Mouse (Mus musculus): ENCODE measurements around the gene Cadm1.

Gene Cadm1

GRCm38 (mm10) chr9:47609443-47609842 is 79.5 kb downstream of the Cadm1 start:
- DNase-seq (ENCODE audit: low read depth), result no peak

- no peak for DNase-seq (ENCODE audit: low read depth)
Observed at GRCm38 (mm10) chr9:47610316-47610715, 80.3 kb downstream of the Cadm1 start.

DNA sequence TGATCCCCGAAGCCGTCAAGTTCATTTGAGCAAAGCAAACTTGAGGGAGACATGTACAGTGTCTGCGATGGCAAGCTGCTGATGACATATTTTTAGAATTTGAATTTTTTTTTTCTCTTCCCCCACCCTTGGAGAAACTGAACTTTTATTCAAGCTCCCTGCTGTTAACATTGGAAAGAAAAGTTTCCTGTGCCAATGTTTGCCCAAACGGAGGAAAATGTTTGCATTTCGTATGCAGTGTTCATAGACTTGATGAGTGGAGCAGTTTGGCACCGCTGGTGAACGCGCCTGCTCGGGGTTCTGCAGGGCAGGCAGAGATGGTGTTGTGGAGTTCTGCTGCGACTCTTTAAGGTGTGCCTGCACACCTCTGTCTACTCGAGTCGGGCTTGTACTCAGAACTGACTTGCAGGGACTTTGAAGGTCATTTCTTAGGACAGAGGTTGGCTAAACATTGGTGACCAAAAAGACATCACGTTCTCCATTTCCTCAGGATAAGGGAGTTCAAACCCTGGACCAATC is 83.0 kb downstream of the Cadm1 start:
- no peak for DNase-seq (ENCODE audit: low read depth)

GRCm38 (mm10) chr9:47615049-47615448 is 85.1 kb downstream of the Cadm1 start:
- DNase-seq (ENCODE audit: low read depth), result no peak

DNA sequence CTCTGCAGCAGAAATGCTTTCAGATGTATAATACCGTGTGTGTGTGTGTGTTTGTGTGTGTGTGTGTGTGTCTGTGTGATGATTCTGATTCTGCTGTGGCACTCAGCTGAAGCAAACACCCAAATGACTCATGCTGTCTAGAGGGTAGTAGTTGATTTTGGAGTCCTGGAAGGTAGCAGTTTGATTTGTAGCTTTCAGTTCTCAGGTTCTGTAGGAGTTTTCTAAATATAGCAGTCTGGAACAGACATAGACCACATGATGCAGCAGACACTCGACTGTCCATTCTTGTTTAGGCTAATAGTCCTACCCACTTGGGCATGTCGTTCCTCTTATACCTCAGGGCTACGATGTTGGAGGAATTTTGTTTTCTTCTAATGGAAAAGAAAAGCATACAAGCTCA is 86.4 kb downstream of the Cadm1 start:
- no peak for DNase-seq (ENCODE audit: low read depth)

DNA sequence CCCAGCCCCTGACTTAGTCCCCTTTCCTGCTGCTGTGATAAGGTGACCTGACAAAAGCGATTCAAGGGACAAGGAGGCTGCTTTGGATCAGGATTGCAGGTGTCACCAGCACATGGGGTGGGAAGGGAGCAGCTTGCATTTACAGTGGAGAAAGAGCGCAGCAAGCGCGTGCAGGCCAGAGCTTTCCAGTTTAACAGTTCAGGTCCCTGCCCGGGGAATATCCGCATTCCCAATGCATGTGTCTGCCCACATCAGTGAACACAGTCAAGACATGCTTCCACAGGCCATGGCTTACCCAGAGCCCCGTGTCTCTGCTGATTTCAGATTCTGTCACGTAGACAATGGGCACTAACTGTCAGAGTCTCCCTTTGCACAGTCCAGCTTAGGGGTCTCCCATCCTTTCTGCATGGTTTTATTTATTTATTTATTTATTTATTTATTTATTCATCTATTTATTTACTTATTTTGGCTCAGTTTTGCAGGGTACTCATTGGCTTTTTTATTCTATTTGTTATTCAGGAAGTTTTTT is 89.6 kb downstream of the Cadm1 start:
- no peak for DNase-seq (ENCODE audit: low read depth)

DNA sequence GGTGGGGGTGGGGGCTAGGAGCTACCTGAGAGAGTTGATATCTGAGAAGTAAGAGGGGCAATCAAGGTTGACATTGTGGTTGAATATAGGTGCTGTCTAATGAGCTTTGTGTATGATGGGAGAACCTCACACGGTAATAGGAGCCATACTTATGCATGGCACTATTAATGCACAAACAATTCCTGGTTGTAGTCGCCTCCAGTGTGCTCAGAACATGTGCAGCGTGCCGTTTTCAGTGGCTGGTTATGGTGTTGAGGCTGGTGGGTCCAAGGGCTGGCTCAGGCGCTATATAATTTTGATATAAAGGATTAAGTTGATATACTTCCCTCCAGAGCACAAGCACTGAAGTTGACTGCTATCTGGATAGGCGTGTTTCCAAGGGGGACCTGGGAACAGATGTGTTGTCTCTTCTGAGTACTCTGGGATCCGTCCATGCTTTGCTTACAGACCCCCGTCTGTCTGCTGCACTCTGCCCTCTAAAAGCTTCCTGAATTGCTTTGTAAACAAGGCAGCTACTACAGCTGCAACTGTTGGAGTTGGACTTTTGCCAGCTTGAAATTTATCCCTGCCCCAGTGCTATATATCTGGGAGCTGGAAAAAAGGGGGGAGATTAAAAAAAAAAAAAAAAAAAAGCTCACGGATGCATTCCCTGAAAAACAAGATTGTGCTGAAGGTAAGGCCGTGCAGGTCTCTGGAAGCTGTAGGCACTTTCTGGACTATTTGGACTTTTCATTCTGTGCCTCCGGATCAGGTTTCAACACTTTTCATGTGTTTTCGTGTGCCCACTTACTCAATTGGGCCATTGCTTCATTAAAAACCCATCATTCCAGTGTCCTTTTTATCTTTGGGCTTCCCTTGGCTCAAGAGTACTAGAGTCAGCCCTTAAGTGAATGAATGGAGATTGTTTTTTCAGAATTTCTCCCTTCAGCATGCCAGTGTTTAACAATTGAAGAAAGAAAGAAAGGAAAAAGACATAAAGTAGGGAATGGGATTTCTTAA is 93.8 kb downstream of the Cadm1 start:
- DNase-seq (ENCODE audit: low read depth), result no peak

- no peak for DNase-seq (ENCODE audit: low read depth)
Observed at GRCm38 (mm10) chr9:47624565-47625520, 94.9 kb downstream of the Cadm1 start.

DNA sequence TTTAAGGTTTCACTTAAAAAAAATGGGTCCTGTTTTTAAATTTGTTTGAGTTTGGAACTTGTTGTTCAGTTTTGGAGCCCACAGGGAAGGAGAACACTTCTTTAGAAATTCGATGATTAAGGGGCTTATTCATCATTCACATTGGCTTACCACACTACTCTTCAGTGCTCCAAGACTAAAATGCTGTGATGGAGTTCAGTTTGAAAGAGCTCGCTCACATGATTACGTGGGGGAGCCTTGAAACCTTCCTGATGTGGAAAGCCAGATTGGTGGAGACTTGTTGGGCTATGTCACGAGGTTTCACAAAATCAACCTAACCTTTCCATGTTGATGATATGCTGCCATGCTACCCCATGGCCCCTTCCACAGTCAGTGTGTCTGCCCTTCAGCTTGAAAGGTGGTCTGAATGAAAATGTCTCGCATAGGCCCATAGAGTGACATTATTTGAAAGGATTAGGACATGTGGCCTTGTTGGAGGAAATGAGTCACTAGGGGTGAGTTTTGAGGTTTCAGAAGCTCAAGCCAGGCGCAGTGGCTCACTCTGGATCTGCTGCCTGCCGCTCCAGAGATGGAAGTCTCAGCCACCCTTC is 95.7 kb downstream of the Cadm1 start:
- no peak for DNase-seq (ENCODE audit: low read depth)

- no peak for DNase-seq (ENCODE audit: low read depth)
Observed at GRCm38 (mm10) chr9:47627966-47628365, 98.0 kb downstream of the Cadm1 start.

DNA sequence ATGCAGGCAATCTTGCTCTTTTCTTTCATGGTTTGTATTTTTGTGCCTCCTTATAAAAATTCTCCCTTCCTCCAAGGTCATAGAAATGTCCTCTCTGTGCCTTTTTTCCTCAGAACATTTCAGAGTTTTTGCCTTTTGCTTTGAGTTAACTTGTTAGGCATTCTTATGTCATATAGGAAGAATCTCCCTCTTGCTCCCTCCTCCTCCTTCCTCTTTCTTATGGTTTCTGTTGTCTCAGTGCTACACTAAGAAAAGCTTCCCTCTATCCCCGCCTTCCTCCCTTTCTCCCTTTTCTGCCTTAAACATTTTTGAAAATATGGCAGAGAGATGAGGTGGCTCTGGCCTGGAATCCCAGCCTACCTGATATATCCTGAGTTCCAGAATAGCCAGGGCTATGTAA is 98.6 kb downstream of the Cadm1 start:
- DNase-seq (ENCODE audit: low read depth), result no peak

- DNase-seq (ENCODE audit: low read depth), result no peak
Observed at GRCm38 (mm10) chr9:47634695-47635094, 104.7 kb downstream of the Cadm1 start.

GRCm38 (mm10) chr9:47642663-47643062 is 112.7 kb downstream of the Cadm1 start:
- no peak for DNase-seq (ENCODE audit: low read depth)

DNA sequence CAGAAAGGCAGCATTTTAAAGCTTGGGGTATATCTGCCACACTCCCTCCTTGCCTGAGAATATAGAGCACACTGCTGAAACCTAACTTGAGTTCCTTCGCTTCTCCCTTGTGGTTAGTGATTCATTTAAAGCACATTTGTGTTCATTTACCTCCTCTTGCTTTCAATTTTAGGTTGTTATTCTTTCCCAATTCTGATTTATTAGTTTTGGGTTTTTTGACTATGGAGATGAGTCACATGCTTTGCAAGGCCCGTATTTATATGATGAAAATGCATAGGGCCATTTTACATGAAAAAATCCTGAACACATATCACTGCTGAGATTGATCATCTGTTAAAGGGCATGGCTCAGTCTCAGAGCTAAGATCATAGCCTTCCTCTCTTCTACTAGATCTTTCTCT is 115.1 kb downstream of the Cadm1 start:
- DNase-seq (ENCODE audit: low read depth), result no peak

GRCm38 (mm10) chr9:47651431-47651830 is 121.5 kb downstream of the Cadm1 start:
- no peak for DNase-seq (ENCODE audit: low read depth)

GRCm38 (mm10) chr9:47652203-47652602 is 122.2 kb downstream of the Cadm1 start:
- DNase-seq (ENCODE audit: low read depth), result no peak

GRCm38 (mm10) chr9:47652936-47653335 is 123.0 kb downstream of the Cadm1 start:
- DNase-seq (ENCODE audit: low read depth), result no peak

DNA sequence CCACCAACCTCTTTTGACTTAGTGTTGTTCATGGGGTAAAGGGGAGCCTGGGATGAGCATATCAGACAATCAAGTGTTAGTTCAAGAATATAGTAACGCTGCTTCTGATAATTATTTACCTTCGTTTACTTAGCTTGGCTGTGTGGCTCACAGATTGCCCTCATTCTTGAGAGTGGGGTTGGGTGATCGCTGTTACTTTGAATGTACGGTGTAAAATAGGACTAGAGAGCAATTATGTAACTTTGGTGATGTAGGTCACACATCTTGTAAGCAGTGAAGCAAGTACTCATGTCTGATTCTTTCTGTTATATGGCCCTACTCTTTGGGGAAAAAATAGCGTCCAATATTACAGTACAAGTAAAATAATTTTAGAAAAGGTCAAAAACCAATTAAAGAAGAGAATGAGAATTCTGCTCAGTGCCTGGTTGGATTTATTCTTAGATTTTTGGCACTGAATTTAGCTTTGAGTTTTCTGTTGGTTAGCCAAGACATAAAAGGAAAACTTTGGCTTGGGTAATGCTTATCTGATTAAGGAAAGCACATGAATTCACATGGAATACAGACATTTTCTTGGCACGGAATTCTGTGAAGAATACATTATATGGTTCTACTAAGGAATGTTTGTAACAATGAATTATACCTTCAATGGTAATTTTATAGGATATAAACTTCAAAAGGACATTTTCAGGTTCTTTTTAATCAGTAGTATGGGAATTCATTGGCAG is 129.6 kb downstream of the Cadm1 start:
- DNase-seq (ENCODE audit: low read depth), result no peak

DNA sequence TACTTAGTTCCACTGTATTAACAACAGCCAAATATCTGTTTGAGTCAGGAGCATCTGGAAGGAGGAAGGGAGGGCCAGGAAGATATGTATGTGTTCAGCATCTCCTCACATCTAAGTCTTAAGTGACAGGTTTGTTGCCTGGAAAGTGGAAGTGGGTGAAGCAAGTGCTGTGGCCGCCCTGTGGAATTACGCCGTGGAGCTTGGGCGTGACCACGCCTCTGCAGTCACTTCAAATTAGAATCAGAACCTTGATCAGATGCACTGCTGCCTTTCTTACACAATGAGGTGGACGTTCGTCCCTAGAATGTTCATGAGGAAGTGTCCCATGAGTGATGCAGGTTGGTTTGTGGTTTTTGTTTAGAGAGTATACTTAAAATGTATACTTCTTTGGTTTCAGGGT is 131.6 kb downstream of the Cadm1 start:
- no peak for DNase-seq (ENCODE audit: low read depth)

DNA sequence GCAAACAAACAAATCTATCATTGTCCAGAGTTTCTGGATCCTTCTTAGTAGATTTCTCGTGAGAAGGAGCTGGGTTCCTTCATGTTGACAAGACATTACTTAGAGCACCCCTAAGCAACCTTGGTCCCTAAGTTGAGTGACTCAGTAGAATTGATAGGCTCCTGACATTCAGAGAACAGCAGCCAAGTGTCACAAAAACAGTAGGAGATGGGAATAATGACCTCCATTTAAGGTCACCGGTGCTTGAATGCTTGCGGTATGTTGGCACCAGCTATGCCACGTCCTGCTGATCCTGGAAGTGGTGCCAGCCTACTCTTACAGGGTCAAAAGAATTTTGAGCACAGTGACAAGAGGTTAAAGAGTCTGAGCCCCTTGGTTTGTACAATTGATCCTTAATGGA is 139.2 kb downstream of the Cadm1 start:
- no peak for DNase-seq (ENCODE audit: low read depth)

DNA sequence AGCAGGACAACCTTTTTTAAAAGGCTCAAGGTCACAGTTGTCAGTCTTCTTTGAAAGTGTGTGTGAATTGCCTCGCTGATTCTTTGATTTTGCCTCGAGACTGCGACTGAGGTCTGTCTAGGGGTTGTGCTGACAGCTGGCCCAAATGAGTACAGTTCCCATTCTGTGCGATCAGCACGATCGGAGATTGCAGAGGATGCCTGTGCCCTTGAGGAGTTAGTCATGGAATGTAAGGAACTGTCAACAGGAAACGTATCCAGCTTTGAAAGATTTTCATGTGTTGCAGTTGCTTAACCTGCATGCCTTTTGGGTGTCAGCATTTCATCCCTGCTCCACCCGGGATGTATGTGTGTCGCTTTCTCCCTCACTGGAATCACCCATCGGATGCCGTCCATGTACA is 141.6 kb downstream of the Cadm1 start:
- no peak for DNase-seq (ENCODE audit: low read depth)

Data from naive thymus-derived CD4-positive, alpha-beta T cell, adult 2 months (primary cell).